Mouse (Mus musculus): ENCODE measurements around the gene Rnf224. TPM values are rescaled to one million over a fixed set of nuclear protein-coding genes. Genes with fewer than 3 reads are reported as not detected.

Gene Rnf224
- total RNA-seq, 2 experiments from 2014 or later: not detected

DNA sequence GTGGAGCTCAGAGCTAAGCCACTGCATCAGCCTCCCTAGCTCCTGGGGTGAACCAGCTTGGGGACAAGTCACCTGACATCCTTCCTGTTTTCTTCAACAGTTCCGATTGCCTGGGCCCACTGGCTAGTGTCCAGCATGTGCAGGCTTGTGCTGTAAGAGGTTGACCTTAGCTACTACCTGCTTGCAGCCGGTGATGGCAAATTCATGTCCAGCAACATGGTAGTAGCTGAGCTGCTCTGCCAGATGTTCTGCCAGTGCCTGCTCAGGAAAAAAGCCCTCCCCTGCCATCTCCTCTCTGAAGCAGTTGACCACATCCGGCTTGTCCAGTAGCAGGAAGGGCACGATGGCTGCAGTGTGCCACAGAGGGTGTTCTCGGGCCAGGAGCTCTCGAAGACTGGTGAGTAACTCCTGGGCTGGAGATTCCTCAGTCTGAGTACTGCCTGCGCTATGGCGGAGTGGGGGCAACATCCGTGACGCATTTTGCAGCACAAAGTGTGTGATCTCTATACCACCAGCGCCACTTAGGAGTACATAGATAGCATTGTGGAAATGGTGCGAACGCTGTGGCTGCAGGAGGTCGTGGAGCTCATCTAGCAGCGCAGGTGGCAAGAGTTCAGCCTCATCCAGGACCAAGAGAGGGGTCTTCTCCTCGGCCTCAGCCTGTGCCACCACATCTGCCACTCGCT lies 42.0 kb downstream of the Rnf224 start:
- peak; percentile 44 to 49 for DNase-seq

DNA sequence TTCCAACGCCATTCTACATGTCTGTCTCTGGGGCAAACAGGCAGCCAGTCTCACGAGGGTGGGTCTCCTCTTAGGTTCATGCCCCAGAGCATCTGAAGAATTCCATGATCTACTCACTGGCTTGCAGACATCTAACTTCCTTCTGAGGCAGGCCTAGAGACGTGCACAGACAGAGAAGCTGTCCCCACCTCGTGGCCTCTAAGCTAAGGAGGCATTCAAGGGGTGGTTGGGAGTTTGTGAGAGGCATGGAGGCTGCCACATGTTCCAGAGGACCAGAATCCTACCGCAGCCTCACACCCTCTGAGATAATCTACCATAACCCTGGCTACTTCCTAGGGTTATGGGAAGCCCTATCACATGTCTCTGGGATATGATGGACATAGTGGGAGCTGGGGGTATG lies 42.6 kb downstream of the Rnf224 start:
- DNase-seq: no peak

DNA sequence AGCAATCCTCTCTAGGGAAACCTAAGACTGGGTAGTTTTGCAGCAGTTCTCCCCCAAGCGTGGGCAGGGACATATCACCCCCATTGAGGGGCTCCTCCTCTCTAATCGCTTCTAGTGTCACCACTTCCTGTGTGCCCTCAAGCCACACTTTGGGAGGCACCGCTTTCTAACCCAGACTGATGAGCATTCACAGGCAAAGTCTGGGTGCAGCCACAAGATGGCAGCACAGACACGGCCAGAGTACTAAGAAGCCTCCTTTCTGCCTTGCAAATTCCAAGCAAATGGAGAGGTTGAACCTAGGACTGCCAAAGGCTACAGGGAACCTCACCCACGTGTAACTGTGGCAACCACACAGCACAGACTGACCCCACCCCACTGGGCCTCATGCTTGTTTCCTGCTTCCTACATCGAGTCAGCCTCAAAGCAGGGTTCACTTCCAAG lies 43.2 kb downstream of the Rnf224 start:
- DNase-seq: peak; percentile 88 to 90

DNA sequence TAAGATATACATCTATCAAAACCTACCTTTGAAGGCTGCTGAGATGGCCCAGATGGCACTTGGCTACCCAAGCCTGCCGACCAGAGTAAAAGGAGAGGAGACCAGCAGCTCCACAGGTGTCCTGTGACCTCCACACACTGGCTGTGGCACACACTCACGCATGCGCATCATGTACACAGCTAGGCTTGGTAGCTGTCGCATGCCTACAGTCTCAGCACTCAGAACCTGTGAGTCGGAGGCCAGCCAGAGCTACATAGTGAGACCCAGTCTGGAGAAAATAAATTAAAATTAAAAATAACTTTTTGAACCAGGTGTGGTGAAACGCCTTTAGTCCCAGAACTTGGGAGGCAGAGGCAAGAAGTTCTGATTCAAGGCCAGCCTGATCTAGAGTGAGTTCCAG lies 48.7 kb downstream of the Rnf224 start:
- DNase-seq: no peak

DNA sequence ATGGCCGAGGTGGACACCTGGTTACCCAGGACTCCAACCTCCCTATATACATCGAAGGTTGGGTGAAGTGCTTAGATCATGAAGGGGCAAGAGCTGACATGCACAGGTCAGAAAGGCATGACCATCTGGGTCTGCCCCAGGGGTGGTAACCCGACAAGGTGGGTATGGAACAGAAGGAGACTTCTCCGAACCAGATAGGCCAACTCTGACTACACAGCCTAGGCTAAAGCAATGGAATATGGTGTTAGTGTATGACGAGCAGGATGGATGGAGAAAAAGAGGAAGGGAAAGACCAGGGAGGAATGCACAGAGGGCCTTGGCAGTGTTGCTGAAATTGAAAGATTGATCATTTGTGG lies 50.0 kb downstream of the Rnf224 start:
- no peak for DNase-seq

DNA sequence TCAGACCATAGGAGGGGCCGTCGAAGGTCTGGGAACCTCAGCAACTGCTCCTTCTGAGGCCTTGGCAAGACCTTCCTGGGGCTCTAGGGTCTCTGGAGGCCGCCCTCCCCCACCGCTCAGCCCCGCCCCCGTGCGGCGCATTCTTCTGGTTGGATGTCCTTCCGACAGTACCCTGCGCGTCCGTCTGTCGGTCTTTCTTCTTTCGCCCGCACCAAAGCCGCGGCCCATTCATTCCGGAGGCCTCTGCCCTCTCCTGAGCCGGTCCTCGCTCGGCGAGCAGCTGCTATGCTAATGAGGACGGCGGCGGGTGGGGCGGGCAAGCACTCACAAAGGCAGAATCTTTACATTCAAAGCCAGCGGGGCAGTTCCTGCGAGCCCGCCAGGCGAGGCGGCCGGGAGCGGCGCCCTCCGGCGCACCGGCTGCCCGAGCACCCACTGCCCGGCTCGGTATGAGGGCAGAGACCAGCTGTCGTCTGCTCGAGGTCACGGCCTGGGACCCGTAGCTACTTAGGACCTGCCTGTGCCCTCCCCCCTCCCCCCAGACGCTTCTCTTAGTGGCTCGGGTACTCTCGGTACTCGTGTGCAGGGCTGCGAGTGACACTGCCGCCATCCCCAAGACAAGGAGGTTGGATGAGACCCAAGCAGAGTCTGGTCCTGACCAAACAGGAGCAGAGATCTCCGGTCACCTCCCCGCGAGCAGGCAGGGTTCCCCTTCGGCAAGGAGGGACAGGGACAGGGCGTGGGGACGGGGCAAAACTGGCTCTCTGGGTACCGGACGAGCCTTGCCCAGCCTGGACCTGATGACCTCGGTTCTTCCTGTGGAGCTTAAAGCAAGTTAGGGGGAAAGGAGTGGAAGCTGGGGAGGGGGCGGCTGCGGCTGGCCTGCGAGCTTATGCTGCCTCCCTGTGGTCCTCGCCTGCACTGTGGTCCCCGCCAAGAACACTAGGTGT lies 50.7 kb downstream of the Rnf224 start:
- peak; percentile 48 to 61 for DNase-seq

DNA sequence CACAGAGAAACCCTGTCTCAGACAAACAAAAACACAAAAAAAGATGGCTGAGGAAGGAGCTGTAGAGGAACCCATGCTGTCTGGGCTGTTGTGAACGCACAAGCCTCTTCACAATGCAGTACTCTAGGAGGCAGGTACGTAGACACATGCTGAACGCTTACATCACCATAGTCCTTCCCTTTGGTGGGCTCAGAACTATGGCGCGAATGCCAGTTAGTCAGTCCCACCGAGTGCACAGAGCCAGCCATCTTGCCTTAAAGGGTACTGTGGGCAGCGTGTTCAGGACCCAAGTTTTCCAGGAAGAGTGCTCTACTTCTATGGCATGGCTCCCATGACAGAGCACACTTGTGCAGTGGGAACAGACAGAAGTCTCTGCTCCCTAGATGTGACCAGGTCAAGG lies 52.1 kb downstream of the Rnf224 start:
- DNase-seq: no peak

Other genes with a start within 250 kb of the Rnf224 start
- gene Nsmf, start 182.4 kb downstream of the Rnf224 start, total RNA-seq (2021): 10 to 100 TPM; 11.2 to 13.6 TPM
- gene Entpd8, start 156.5 kb downstream of the Rnf224 start, total RNA-seq (2021): not detected
- not detected for gene Noxa1, start 141.6 kb downstream of the Rnf224 start, total RNA-seq (2021)
- gene Nrarp, start 56.0 kb downstream of the Rnf224 start, total RNA-seq (2021): 1 to 10 TPM; 6.9 to 8.3 TPM
- gene Tor4a, start 39.9 kb downstream of the Rnf224 start, total RNA-seq (2021): 1 to 10 TPM; 4.0 to 4.6 TPM
- gene Nelfb, start 25.3 kb downstream of the Rnf224 start, total RNA-seq (2021): 10 to 100 TPM; 40.8 to 45.8 TPM
- gene Stpg3, start 22.1 kb downstream of the Rnf224 start, total RNA-seq (2021): not detected
- gene Fam166a, start 18.0 kb downstream of the Rnf224 start, total RNA-seq (2021): not detected
- 100 to 1,000 TPM; 289 to 308 TPM for gene Tubb4b, start 12.1 kb downstream of the Rnf224 start, total RNA-seq (2021)
- not detected for gene Slc34a3, start 2.4 kb downstream of the Rnf224 start, total RNA-seq (2021)
- gene Rnf208, start 5.5 kb upstream of the Rnf224 start, total RNA-seq (2021): 1 to 10 TPM; 1.5 to 1.7 TPM
- not detected for gene Cysrt1, start 5.7 kb upstream of the Rnf224 start, total RNA-seq (2021)
- 1 to 10 TPM; 1.9 to 2.4 TPM for gene AL732309.1, start 10.1 kb upstream of the Rnf224 start, total RNA-seq (2021)
- gene Tmem203, start 18.7 kb upstream of the Rnf224 start, total RNA-seq (2021): 10 to 100 TPM; 14.8 to 15.2 TPM
- gene Tprn, start 25.8 kb upstream of the Rnf224 start, total RNA-seq (2021): 1 to 10 TPM; 7.4 to 7.7 TPM
- 10 to 100 TPM; 38.2 to 42.6 TPM for gene Ssna1, start 35.7 kb upstream of the Rnf224 start, total RNA-seq (2021)
- 10 to 100 TPM; 35.3 to 38.8 TPM for gene Anapc2, start 35.7 kb upstream of the Rnf224 start, total RNA-seq (2021)
- gene Tmem210, start 51.4 kb upstream of the Rnf224 start, total RNA-seq (2021): not detected
- gene Lrrc26, start 53.1 kb upstream of the Rnf224 start, total RNA-seq (2021): under 1 TPM in 1 of 2 experiments, not detected in 1; 0.23 TPM
- gene Grin1, start 82.4 kb upstream of the Rnf224 start, total RNA-seq (2021): not detected
- 10 to 100 TPM; 20.8 to 23.6 TPM for gene Man1b1, start 95.6 kb upstream of the Rnf224 start, total RNA-seq (2021)
- 1 to 10 TPM; 5.9 to 7.0 TPM for gene Dpp7, start 119.6 kb upstream of the Rnf224 start, total RNA-seq (2021)
- 10 to 100 TPM; 10.3 to 11.8 TPM for gene Uap1l1, start 128.9 kb upstream of the Rnf224 start, total RNA-seq (2021)
- not detected for gene Sapcd2, start 135.5 kb upstream of the Rnf224 start, total RNA-seq (2021)
- 10 to 100 TPM; 13.7 to 14.5 TPM for gene Entpd2, start 159.1 kb upstream of the Rnf224 start, total RNA-seq (2021)
- 10 to 100 TPM; 25.7 to 27.9 TPM for gene Npdc1, start 162.6 kb upstream of the Rnf224 start, total RNA-seq (2021)
- gene Fut7, start 186.5 kb upstream of the Rnf224 start, total RNA-seq (2021): 1 to 10 TPM in 1 of 2 experiments, not detected in 1; 1.1 TPM
- gene Abca2, start 191.9 kb upstream of the Rnf224 start, total RNA-seq (2021): 10 to 100 TPM; 41.4 to 43.2 TPM
- gene Clic3, start 220.1 kb upstream of the Rnf224 start, total RNA-seq (2021): 1 to 10 TPM in 1 of 2 experiments, under 1 TPM in 1; 0.82 to 1.7 TPM
- gene Paxx, start 224.3 kb upstream of the Rnf224 start, total RNA-seq (2021): 10 to 100 TPM; 22.6 to 28.7 TPM
- 100 to 1,000 TPM; 450 to 656 TPM for gene Ptgds, start 233.3 kb upstream of the Rnf224 start, total RNA-seq (2021)